Mouse (Mus musculus): ENCODE measurements around the gene Smco3.

- no peak for TF ChIP-seq POLR2A (IDR thresholded peaks at IDR 0.05; ENCODE audit: low read depth, low read length)
- TF ChIP-seq CTCF (IDR thresholded peaks at IDR 0.05; ENCODE audit: extremely low read depth, insufficient read depth, insufficient read length, insufficient replicate concordance), result no peak
Observed at GRCm38 (mm10) chr6:136844903-136845302, 9.7 kb upstream of the Smco3 start.

All from spleen, adult 2 months (tissue).